Mouse (Mus musculus) MEL (cell line): ENCODE measurements at regions not wholly inside any gene's neighbourhood (a gene's known extent, or its start where the extent isn't known, plus 50 kb on each side); places are given as distances from the start of the nearest gene placed in this dataset.

Experiments used
- DNase-seq: peaks from one replicate; pipeline ENCODE4 v3.0.0; 2011; ENCODE audit warnings: low read depth, low spot score
- H3K27ac ChIP-seq: 2 replicates; pipeline ENCODE4 v1.5.1; 2012; ENCODE audit warnings: low read depth, mild to moderate bottlenecking, control low read depth, low read length, moderate library complexity; ENCODE audit not compliant: control insufficient read depth
- H3K27me3 ChIP-seq, 2 experiments: fragments of 150-350 bp in 1 of 2; sonication (generic) in 1 of 2; 2 replicates each; pipeline ENCODE4 v1.6.1; 2012; ENCODE audit warnings: low read length in 2 of 2, mild to moderate bottlenecking in 2 of 2, improper control_type of control experiment in 1 of 2, moderate library complexity in 1 of 2; ENCODE audit not compliant: insufficient read depth in 2 of 2, control insufficient read depth in 1 of 2
- H3K36me3 ChIP-seq, 2 experiments: 2 replicates each; pipeline ENCODE4 v1.6.1; 2012 to 2014; ENCODE audit warnings: low read length in 2 of 2, improper control_type of control experiment in 1 of 2, inconsistent platforms in 1 of 2, mild to moderate bottlenecking in 1 of 2; ENCODE audit not compliant: insufficient read depth in 2 of 2, control insufficient read depth in 1 of 2
- H3K4me1 ChIP-seq, 2 experiments: fragments of 150-350 bp in 1 of 2; sonication (generic) in 1 of 2; 2 replicates each; pipeline ENCODE4 v1.6.1; 2012; ENCODE audit warnings: low read length in 2 of 2, improper control_type of control experiment in 1 of 2, mild to moderate bottlenecking in 1 of 2; ENCODE audit not compliant: insufficient read depth in 2 of 2, control insufficient read depth in 1 of 2
- H3K4me3 ChIP-seq, 2 experiments: fragments of 150-350 bp in 1 of 2; sonication (generic) in 1 of 2; 2 replicates each; pipeline ENCODE4 v1.5.1; 2012; ENCODE audit warnings: low read depth in 2 of 2, low read length in 2 of 2, mild to moderate bottlenecking in 2 of 2, moderate library complexity in 2 of 2, control low read depth in 1 of 2, improper control_type of control experiment in 1 of 2; ENCODE audit not compliant: control insufficient read depth in 1 of 2, insufficient read depth in 1 of 2
- H3K79me2 ChIP-seq: 2 replicates; pipeline ENCODE4 v1.6.1; 2012; ENCODE audit warnings: mild to moderate bottlenecking, low read length, moderate library complexity; ENCODE audit not compliant: control insufficient read depth, poor library complexity, insufficient read depth
- H3K9ac ChIP-seq: 2 replicates; pipeline ENCODE4 v1.6.1; 2012; ENCODE audit warnings: low read depth, mild to moderate bottlenecking, control low read depth, low read length, moderate library complexity; ENCODE audit not compliant: control insufficient read depth, poor library complexity, severe bottlenecking
- H3K9me3 ChIP-seq: fragments of 150-350 bp; sonication (generic); replicated peaks from 2 replicates; pipeline ENCODE4 v1.6.1; 2012; ENCODE audit warnings: mild to moderate bottlenecking, low read length, improper control_type of control experiment, moderate library complexity; ENCODE audit not compliant: insufficient read depth
- BHLHE40 ChIP-seq: IDR thresholded peaks from 2 replicates; pipeline ENCODE4 v1.6.1; 2012; ENCODE audit warnings: low read depth, mild to moderate bottlenecking, inconsistent platforms, low read length, improper control_type of control experiment, borderline replicate concordance
- CHD1 ChIP-seq: IDR thresholded peaks from 2 replicates; pipeline ENCODE4 v1.6.1; 2012; ENCODE audit warnings: low read depth, mild to moderate bottlenecking, inconsistent platforms, low read length, improper control_type of control experiment
- E2F4 ChIP-seq: IDR thresholded peaks from 2 replicates; pipeline ENCODE4 v1.6.1; 2011; ENCODE audit warnings: low read depth, low read length, improper control_type of control experiment, borderline replicate concordance
- EP300 ChIP-seq, 2 experiments: IDR thresholded peaks; 2 replicates each; pipeline ENCODE4 v1.6.1; 2011; ENCODE audit warnings: improper control_type of control experiment in 2 of 2, low read length in 2 of 2, low read depth in 1 of 2, mild to moderate bottlenecking in 1 of 2
- GATA1 ChIP-seq: IDR thresholded peaks from 2 replicates; pipeline ENCODE4 v1.6.1; 2011; ENCODE audit warnings: low read depth, low read length, improper control_type of control experiment
- KAT2A ChIP-seq: conservative IDR thresholded peaks from 2 replicates; pipeline ENCODE4 v1.6.1; 2012; ENCODE audit warnings: low read depth, low read length, improper control_type of control experiment, inconsistent platforms
- MAZ ChIP-seq: IDR thresholded peaks from 2 replicates; pipeline ENCODE4 v1.6.1; 2012; ENCODE audit warnings: low read depth, mild to moderate bottlenecking, inconsistent platforms, low read length, improper control_type of control experiment
- MXI1 ChIP-seq: IDR thresholded peaks from 2 replicates; pipeline ENCODE4 v1.6.1; 2011; ENCODE audit warnings: mild to moderate bottlenecking, low read depth, low read length, improper control_type of control experiment
- POLR2A ChIP-seq, 2 experiments: IDR thresholded peaks; 2 replicates each; pipeline ENCODE4 v1.6.1; 2011 to 2012; ENCODE audit warnings: low read length in 2 of 2, mild to moderate bottlenecking in 2 of 2, control low read depth in 1 of 2, improper control_type of control experiment in 1 of 2, low read depth in 1 of 2, moderate library complexity in 1 of 2; ENCODE audit not compliant: control insufficient read depth in 1 of 2, insufficient read depth in 1 of 2, poor library complexity in 1 of 2
- POLR2AphosphoS5 ChIP-seq: IDR thresholded peaks from 2 replicates; pipeline ENCODE4 v1.6.1; 2012; ENCODE audit warnings: low read depth, borderline replicate concordance, mild to moderate bottlenecking, inconsistent platforms, low read length, moderate library complexity, mixed read lengths
- RCOR1 ChIP-seq: IDR thresholded peaks from 2 replicates; pipeline ENCODE4 v1.6.1; 2012; ENCODE audit warnings: low read depth, mild to moderate bottlenecking, inconsistent platforms, low read length, improper control_type of control experiment
- SIN3A ChIP-seq: IDR thresholded peaks from 2 replicates; pipeline ENCODE4 v1.6.1; 2012; ENCODE audit warnings: low read length, improper control_type of control experiment, inconsistent platforms
- TAL1 ChIP-seq: IDR thresholded peaks from 2 replicates; pipeline ENCODE4 v1.6.1; 2012; ENCODE audit warnings: mild to moderate bottlenecking, inconsistent platforms, low read length, moderate library complexity, mixed read lengths
- TCF12 ChIP-seq: IDR thresholded peaks from 2 replicates; pipeline ENCODE4 v1.6.1; 2014; ENCODE audit warnings: low read depth, mild to moderate bottlenecking, inconsistent platforms, low read length, improper control_type of control experiment, moderate library complexity
- UBTF ChIP-seq: IDR thresholded peaks from 2 replicates; pipeline ENCODE4 v1.6.1; 2012; ENCODE audit warnings: low read depth, mild to moderate bottlenecking, inconsistent platforms, low read length, improper control_type of control experiment, moderate library complexity, borderline replicate concordance; ENCODE audit not compliant: insufficient read depth
- USF1 ChIP-seq: IDR thresholded peaks from 2 replicates; pipeline ENCODE4 v1.6.1; 2014; ENCODE audit warnings: low read depth, mild to moderate bottlenecking, inconsistent platforms, low read length, improper control_type of control experiment, moderate library complexity
- USF2 ChIP-seq, 2 experiments: IDR thresholded peaks; 2 replicates each; pipeline ENCODE4 v1.6.1; 2011 to 2012; ENCODE audit warnings: improper control_type of control experiment in 2 of 2, low read length in 2 of 2, borderline replicate concordance in 1 of 2, inconsistent platforms in 1 of 2, low read depth in 1 of 2, mild to moderate bottlenecking in 1 of 2; ENCODE audit not compliant: insufficient read depth in 1 of 2
- ZNF384 ChIP-seq: IDR thresholded peaks from 2 replicates; pipeline ENCODE4 v1.6.1; 2012; ENCODE audit warnings: low read depth, mild to moderate bottlenecking, inconsistent platforms, low read length, improper control_type of control experiment

GRCm38 (mm10) chr2:50954361-50955066 is 194.4 kb downstream of the Rnd3 start:
- no peak for DNase-seq
- no peaks in the 10 kb centered on the region for H3K36me3 ChIP-seq
- H3K9me3 ChIP-seq = no peaks in the 10 kb centered on the region
- no peak overlapping the region for H3K4me3 ChIP-seq
- H3K4me1 ChIP-seq = no peaks in the 10 kb centered on the region
- no peak for TF ChIP-seq SIN3A
- no peak for TF ChIP-seq TAL1
- TF ChIP-seq GATA1 = no peak
- TF ChIP-seq POLR2A (IDR thresholded peaks at IDR 0.05; ENCODE audit: control insufficient read depth in 1 of 2, insufficient read depth in 1 of 2, low read depth in 1 of 2, low read length in 2 of 2, poor library complexity in 1 of 2) = no peak
- TF ChIP-seq MAZ = no peak
- TF ChIP-seq TCF12 = no peak
- no peak overlapping the region for H3K9ac ChIP-seq
- no peaks in the 10 kb centered on the region for H3K79me2 ChIP-seq
- no peak overlapping the region for H3K27ac ChIP-seq
- H3K27me3 ChIP-seq = no peaks in the 10 kb centered on the region

GRCm38 (mm10) chr2:50951027-50951426 is 197.9 kb downstream of the Rnd3 start:
- Histone ChIP-seq H3K9ac (no peak overlapping the region), H3K27ac (no peak overlapping the region), H3K27me3 (no peaks in the 10 kb centered on the region), H3K9me3 (no peaks in the 10 kb centered on the region), H3K4me1 (no peaks in the 10 kb centered on the region), H3K4me3 (no peak overlapping the region), H3K36me3 (no peaks in the 10 kb centered on the region), H3K79me2 (no peaks in the 10 kb centered on the region)
- TF ChIP-seq BHLHE40 = no peak
- TF ChIP-seq USF1 = no peak
- no peak for TF ChIP-seq MXI1
- TF ChIP-seq GATA1 = no peak
- no peak for TF ChIP-seq POLR2A (IDR thresholded peaks at IDR 0.05; ENCODE audit: control insufficient read depth in 1 of 2, insufficient read depth in 1 of 2, low read depth in 1 of 2, low read length in 2 of 2, poor library complexity in 1 of 2)
- no peak for TF ChIP-seq EP300 (IDR thresholded peaks at IDR 0.05; ENCODE audit: low read depth in 1 of 2, low read length in 2 of 2)
- no peak for TF ChIP-seq KAT2A
- TF ChIP-seq TCF12 = no peak
- TF ChIP-seq POLR2AphosphoS5 = no peak
- no peak for TF ChIP-seq USF2 (IDR thresholded peaks at IDR 0.05; ENCODE audit: borderline replicate concordance in 1 of 2, insufficient read depth in 1 of 2, low read depth in 1 of 2, low read length in 2 of 2)
- TF ChIP-seq CHD1 = no peak
- no peak for TF ChIP-seq ZNF384
- TF ChIP-seq UBTF = no peak
- no peak for TF ChIP-seq RCOR1
- TF ChIP-seq E2F4 = no peak
- DNase-seq = no peak
